Mouse (Mus musculus): Measurements from ENCODE around the gene Gm10073.

DNA sequence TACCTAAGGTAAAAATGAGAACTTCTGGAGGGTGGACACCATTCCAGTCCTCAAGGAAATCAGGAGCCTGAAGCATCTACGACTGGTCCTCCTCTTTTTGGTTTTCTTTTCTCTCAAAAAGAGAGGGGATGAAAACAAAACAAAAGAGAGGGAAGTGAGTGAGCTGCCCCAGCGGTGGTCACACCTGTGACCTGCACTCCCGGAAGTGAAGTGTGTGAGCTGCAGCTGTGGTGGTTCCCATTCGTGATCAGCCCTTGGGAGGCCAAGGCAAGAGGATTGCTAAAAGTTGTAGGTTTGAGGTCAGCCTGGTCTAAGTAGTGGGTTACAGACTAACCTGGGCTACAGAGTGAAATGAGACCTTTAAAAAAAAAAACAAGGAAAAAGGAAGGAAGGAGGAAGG is 32.9 kb upstream of the Gm10073 start:
- TF ChIP-seq CTCF (IDR thresholded peaks at IDR 0.05; ENCODE audit: low read depth) (no peak), EP300 (IDR thresholded peaks at IDR 0.05; ENCODE audit: low read depth) (no peak)
